Mouse (Mus musculus): ENCODE data around the gene Hspbp1. TPM values are rescaled to one million over a fixed set of nuclear protein-coding genes. Genes with fewer than 3 reads are reported as not detected.

Hspbp1 gene
- polyA plus RNA-seq, 1 experiment from 2014 or later: 81.5 TPM

DNA sequence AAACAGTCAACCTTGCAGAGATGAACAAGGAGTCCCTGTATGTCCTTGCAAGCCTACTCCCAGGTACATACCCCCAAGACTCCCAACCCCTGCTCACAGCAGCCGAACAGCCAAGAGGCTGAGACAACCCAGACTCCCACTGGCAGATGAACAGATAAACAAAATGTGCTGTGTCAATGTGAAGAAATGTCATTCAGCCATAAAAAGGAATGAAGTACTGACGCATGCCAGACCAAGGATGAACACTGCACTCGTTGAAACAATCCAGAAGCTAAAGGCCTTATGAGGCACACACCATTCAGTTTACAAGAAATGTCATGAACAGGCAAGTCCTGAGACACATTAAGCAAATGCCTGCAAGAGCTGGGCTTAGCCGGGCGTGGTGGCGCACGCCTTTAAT, 9.7 kb downstream of the Hspbp1 start:
- Histone ChIP-seq H3K4me1 (ENCODE audit: control insufficient read depth, insufficient read depth, low read length) (no peaks in the 10 kb centered on the region), H3K27me3 (ENCODE audit: control insufficient read depth, insufficient read depth, low read length) (no peaks in the 10 kb centered on the region), H3K9ac (ENCODE audit: low read depth, low read length) (no peak overlapping the region), H3K36me3 (ENCODE audit: control insufficient read depth, insufficient read depth, low read length) (peaks cover 7% of the 10 kb centered on the region), H3K9me3 (replicated peaks; ENCODE audit: control insufficient read depth, low read length) (no peaks in the 10 kb centered on the region), H3K27ac (ENCODE audit: low read depth, low read length) (no peak overlapping the region), H3K4me2 (no peak overlapping the region), H3K4me3 (ENCODE audit: low read depth, low read length) (no peak overlapping the region)
- 0 out of 2 replicates have a peak, but pooled peaks have one; percentile 3 for ATAC-seq (replicated peaks; ENCODE audit: insufficient number of reproducible peaks, low FRiP score, low TSS enrichment)
- WGBS (ENCODE audit: insufficient replicate concordance): 71% methylated on average over 7 of the region's 7 CpGs

DNA sequence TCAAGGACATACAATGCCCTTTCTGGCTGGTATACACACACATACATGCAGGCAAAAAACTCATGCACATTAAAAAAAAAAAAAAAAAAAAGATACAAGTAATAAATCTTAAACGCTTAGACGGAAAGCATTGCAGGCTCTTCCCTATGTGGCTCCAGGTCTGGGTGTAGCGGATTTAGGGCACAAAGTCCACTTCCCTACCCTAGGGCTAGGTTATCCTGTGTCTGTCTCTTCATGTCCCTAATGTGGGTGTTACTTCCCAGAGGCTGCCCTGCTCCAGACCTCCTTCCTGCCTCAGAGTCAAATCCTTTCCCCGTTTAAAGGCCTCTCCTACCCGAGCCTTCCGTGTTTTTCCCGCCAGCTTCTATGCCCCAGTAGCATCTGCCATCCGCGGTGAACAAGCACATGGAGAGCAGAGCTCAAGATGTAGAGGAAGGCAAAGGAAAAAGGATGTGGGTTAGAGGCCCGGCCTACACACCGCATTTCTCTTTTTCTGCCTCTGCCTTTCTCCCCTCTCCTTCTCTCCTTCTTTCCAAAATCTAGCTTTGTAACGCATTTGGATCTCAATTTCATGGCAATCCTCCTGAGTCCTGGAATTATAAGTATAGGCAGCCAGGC, 10.6 kb downstream of the Hspbp1 start:
- Histone ChIP-seq H3K27me3 (ENCODE audit: control insufficient read depth, insufficient read depth, low read length) (no peaks in the 10 kb centered on the region), H3K4me3 (ENCODE audit: low read depth, low read length) (no peak overlapping the region), H3K4me2 (no peak overlapping the region), H3K4me1 (ENCODE audit: control insufficient read depth, insufficient read depth, low read length) (no peaks in the 10 kb centered on the region), H3K9me3 (replicated peaks; ENCODE audit: control insufficient read depth, low read length) (no peaks in the 10 kb centered on the region), H3K27ac (ENCODE audit: low read depth, low read length) (no peak overlapping the region), H3K36me3 (ENCODE audit: control insufficient read depth, insufficient read depth, low read length) (peaks cover 7% of the 10 kb centered on the region), H3K9ac (ENCODE audit: low read depth, low read length) (no peak overlapping the region)
- ATAC-seq (replicated peaks; ENCODE audit: insufficient number of reproducible peaks, low FRiP score, low TSS enrichment): no peak
- 90% methylated on average over 12 of the region's 12 CpGs for WGBS (ENCODE audit: insufficient replicate concordance)

DNA sequence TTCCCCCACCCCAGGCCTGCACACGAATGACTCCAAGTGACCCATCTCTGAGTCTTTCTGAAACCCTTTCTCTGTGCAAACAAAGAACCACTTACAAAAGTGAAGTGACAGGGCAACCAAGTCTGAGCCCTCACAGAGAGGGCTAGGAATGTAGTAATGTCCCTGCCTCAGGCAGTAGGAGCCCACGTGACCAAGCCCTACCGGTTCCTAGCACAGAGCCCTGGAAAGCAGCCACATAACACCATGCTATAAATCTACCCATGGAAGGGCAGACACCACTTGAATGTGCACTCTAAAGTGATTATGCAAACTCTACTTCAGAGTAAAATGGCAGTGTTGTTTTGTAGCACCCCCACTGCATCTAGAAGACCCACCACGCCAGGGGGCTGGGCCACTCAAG, 12.9 kb downstream of the Hspbp1 start:
- no peak overlapping the region for H3K4me3 ChIP-seq (ENCODE audit: low read depth, low read length)
- peaks cover 8% of the 10 kb centered on the region for H3K36me3 ChIP-seq (ENCODE audit: control insufficient read depth, insufficient read depth, low read length)
- H3K9me3 ChIP-seq (replicated peaks; ENCODE audit: control insufficient read depth, low read length): no peaks in the 10 kb centered on the region
- no peak for ATAC-seq (replicated peaks; ENCODE audit: insufficient number of reproducible peaks, low FRiP score, low TSS enrichment)
- H3K27me3 ChIP-seq (ENCODE audit: control insufficient read depth, insufficient read depth, low read length): no peaks in the 10 kb centered on the region
- no peaks in the 10 kb centered on the region for H3K4me1 ChIP-seq (ENCODE audit: control insufficient read depth, insufficient read depth, low read length)
- no peak overlapping the region for H3K9ac ChIP-seq (ENCODE audit: low read depth, low read length)
- 81% methylated on average over 4 of the region's 4 CpGs for whole genome bisulfite sequencing (ENCODE audit: insufficient replicate concordance)
- no peak overlapping the region for H3K27ac ChIP-seq (ENCODE audit: low read depth, low read length)
- H3K4me2 ChIP-seq: no peak overlapping the region

DNA sequence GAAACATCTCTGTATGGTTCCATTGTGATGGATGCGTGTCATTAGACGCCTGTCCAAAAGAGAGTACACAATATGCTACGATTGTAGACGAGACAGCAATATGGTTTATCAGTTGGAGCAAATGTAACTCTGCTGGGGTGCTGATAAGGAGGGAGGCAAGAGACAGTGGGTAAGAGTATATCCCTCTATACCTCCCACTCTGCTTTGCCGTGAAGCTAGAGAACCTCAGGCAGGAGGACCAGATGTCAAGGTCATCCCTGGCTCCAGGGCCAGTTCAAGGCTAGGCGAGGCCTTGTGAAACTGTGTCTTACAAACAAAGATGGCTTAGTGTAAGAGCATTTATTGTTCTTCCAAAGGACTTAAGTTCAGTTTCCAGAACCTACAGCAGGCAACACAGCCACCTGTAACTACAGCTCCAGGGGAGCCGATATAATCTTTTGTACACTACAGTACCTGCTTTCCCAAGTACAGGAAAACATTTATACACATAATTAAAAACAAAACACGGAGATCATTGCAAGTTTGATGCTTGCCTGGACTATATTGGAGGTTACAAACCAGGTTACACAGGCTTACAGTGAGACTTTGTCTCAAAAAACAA, 14.1 kb downstream of the Hspbp1 start:
- H3K9me3 ChIP-seq (replicated peaks; ENCODE audit: control insufficient read depth, low read length): no peaks in the 10 kb centered on the region
- peak; percentile 70; the same call in 1 of the 2 replicates for ATAC-seq (replicated peaks; ENCODE audit: insufficient number of reproducible peaks, low FRiP score, low TSS enrichment)
- no peak overlapping the region for H3K4me2 ChIP-seq
- H3K27ac ChIP-seq (ENCODE audit: low read depth, low read length): peak overlapping the region; percentile 7; the same call in 1 of the 2 replicates
- no peak overlapping the region for H3K4me3 ChIP-seq (ENCODE audit: low read depth, low read length)
- 81% methylated on average over 8 of the region's 8 CpGs for WGBS (ENCODE audit: insufficient replicate concordance)
- no peak overlapping the region for H3K9ac ChIP-seq (ENCODE audit: low read depth, low read length)
- peaks cover 14% of the 10 kb centered on the region for H3K36me3 ChIP-seq (ENCODE audit: control insufficient read depth, insufficient read depth, low read length)
- no peaks in the 10 kb centered on the region for H3K27me3 ChIP-seq (ENCODE audit: control insufficient read depth, insufficient read depth, low read length)
- H3K4me1 ChIP-seq (ENCODE audit: control insufficient read depth, insufficient read depth, low read length): no peaks in the 10 kb centered on the region

DNA sequence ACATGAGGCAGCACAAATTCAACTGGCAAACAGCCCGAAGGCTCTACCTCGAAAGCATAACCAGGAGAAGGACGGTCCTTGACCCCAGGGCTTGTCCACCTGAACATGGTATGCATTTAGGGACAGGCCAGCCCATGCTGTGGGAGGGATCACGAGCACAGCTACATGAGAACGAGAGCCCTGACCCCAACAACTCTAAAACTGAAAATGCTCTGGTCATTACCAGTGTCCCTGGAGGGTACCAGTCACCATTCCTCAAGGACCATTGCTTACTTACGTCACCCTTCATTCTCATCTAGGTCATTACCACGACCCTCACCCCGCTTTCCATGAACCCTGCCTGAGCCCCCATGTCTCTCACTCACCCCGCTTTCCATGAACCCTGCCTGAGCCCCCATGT, 15.7 kb downstream of the Hspbp1 start:
- ATAC-seq (replicated peaks; ENCODE audit: insufficient number of reproducible peaks, low FRiP score, low TSS enrichment): no peak
- no peaks in the 10 kb centered on the region for H3K9me3 ChIP-seq (replicated peaks; ENCODE audit: control insufficient read depth, low read length)
- H3K36me3 ChIP-seq (ENCODE audit: control insufficient read depth, insufficient read depth, low read length): peaks cover 20% of the 10 kb centered on the region
- WGBS (ENCODE audit: insufficient replicate concordance): 91% methylated on average over 9 of the region's 9 CpGs
- H3K4me2 ChIP-seq: no peak overlapping the region
- no peak overlapping the region for H3K4me3 ChIP-seq (ENCODE audit: low read depth, low read length)
- no peak overlapping the region for H3K27ac ChIP-seq (ENCODE audit: low read depth, low read length)
- no peaks in the 10 kb centered on the region for H3K4me1 ChIP-seq (ENCODE audit: control insufficient read depth, insufficient read depth, low read length)
- H3K9ac ChIP-seq (ENCODE audit: low read depth, low read length): no peak overlapping the region
- H3K27me3 ChIP-seq (ENCODE audit: control insufficient read depth, insufficient read depth, low read length): no peaks in the 10 kb centered on the region

DNA sequence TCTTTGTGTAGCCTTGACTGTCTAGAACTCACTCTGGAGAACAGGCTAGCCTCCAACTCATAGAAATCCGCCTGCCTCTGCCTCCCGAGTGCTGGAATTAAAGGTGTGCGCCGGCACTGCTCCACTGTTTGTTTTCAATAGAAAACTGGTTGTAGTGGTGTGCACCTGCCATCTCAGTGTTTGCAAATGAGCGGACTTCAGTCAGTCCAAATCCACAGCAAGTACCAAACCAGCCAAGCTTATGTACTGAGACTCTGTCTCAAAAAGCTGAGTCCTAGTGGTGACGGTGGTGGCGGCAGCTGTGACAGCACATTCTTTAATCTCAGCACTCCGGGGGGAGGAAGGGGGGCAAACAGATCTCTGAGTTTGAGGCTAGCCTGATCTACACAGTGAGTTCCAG, 16.4 kb downstream of the Hspbp1 start:
- H3K36me3 ChIP-seq (ENCODE audit: control insufficient read depth, insufficient read depth, low read length): peaks cover 20% of the 10 kb centered on the region

DNA sequence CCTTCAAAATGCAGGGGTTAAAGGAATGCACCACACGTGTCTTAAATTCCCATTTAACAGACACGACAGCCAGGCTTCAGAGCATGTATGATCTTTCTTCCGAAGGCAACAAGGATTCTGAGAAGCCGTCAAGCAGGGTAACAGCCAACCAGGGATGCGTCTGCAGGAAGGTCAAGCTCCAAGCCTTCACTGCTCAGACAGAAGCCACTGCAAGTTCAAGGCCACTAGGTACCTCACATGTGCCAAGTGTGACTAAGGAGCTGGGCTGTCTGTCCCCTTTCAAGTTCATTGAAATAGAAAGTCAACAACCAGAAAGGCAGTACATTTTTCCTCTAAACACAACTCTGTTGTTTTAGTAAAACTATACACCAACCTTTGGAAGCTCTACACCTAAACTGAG, 18.0 kb downstream of the Hspbp1 start:
- Histone ChIP-seq H3K36me3 (ENCODE audit: control insufficient read depth, insufficient read depth, low read length) (peaks cover 26% of the 10 kb centered on the region), H3K27me3 (ENCODE audit: control insufficient read depth, insufficient read depth, low read length) (no peaks in the 10 kb centered on the region), H3K27ac (ENCODE audit: low read depth, low read length) (no peak overlapping the region), H3K4me2 (no peak overlapping the region), H3K4me1 (ENCODE audit: control insufficient read depth, insufficient read depth, low read length) (no peaks in the 10 kb centered on the region), H3K9ac (ENCODE audit: low read depth, low read length) (no peak overlapping the region), H3K4me3 (ENCODE audit: low read depth, low read length) (no peak overlapping the region), H3K9me3 (replicated peaks; ENCODE audit: control insufficient read depth, low read length) (no peaks in the 10 kb centered on the region)
- ATAC-seq (replicated peaks; ENCODE audit: insufficient number of reproducible peaks, low FRiP score, low TSS enrichment): no peak
- 93% methylated on average over 5 of the region's 5 CpGs for WGBS (ENCODE audit: insufficient replicate concordance)

More for the DNA sequence above, 16.4 kb downstream of the Hspbp1 start:
- H3K27me3 ChIP-seq (ENCODE audit: control insufficient read depth, insufficient read depth, low read length): no peaks in the 10 kb centered on the region
- ATAC-seq (replicated peaks; ENCODE audit: insufficient number of reproducible peaks, low FRiP score, low TSS enrichment): no peak
- H3K27ac ChIP-seq (ENCODE audit: low read depth, low read length): no peak overlapping the region
- no peaks in the 10 kb centered on the region for H3K9me3 ChIP-seq (replicated peaks; ENCODE audit: control insufficient read depth, low read length)
- no peak overlapping the region for H3K4me2 ChIP-seq
- H3K4me3 ChIP-seq (ENCODE audit: low read depth, low read length): no peak overlapping the region
- no peaks in the 10 kb centered on the region for H3K4me1 ChIP-seq (ENCODE audit: control insufficient read depth, insufficient read depth, low read length)
- no peak overlapping the region for H3K9ac ChIP-seq (ENCODE audit: low read depth, low read length)
- WGBS (ENCODE audit: insufficient replicate concordance): 91% methylated on average over 8 of the region's 8 CpGs

DNA sequence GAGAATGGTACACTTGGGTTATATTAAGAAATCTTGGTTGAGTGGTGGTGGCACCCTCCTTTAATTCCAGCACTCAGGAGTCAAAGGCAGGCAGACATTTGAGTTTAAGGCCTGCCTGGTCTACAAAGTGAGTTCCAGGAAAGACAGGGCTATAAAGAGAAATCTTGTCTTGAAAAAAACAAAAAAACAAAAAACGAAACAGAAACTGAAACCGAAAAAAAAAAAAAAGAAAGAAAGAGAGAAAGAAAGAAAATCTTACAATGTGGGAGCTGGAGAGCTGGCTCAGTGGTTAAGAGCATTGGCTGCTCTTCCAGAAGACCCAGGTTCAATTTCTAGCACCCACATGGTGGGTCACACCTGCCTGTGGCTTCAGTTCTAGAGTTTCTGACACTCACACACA, 21.1 kb downstream of the Hspbp1 start:
- H3K4me3 ChIP-seq (ENCODE audit: low read depth, low read length): no peak overlapping the region
- no peaks in the 10 kb centered on the region for H3K27me3 ChIP-seq (ENCODE audit: control insufficient read depth, insufficient read depth, low read length)
- no peak overlapping the region for H3K4me2 ChIP-seq
- H3K9ac ChIP-seq (ENCODE audit: low read depth, low read length): no peak overlapping the region
- H3K4me1 ChIP-seq (ENCODE audit: control insufficient read depth, insufficient read depth, low read length): peaks cover 6% of the 10 kb centered on the region
- peaks cover 22% of the 10 kb centered on the region for H3K36me3 ChIP-seq (ENCODE audit: control insufficient read depth, insufficient read depth, low read length)
- WGBS (ENCODE audit: insufficient replicate concordance): 83% methylated on average over 2 of the region's 2 CpGs
- no peak for ATAC-seq (replicated peaks; ENCODE audit: insufficient number of reproducible peaks, low FRiP score, low TSS enrichment)
- no peak overlapping the region for H3K27ac ChIP-seq (ENCODE audit: low read depth, low read length)
- no peaks in the 10 kb centered on the region for H3K9me3 ChIP-seq (replicated peaks; ENCODE audit: control insufficient read depth, low read length)

DNA sequence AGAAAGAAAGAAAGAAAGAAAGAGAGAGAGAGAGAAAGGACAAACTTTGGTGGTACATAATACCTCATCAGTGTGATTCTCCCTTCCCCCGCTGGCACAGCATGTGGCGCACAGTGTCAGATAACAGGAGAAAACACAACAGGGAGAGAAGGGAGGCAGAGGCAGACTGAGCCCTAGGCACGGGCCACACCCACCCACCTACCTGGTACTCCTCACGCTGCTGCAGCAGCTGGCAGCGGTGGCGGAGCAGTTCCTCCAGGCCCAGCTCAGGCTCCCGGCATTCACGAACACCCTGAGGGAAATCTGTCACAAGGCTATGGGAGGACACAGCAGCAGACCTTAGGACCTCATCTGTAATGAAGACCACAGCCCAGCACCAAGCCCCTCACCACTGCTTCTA, 21.7 kb downstream of the Hspbp1 start:
- no peak overlapping the region for H3K27ac ChIP-seq (ENCODE audit: low read depth, low read length)
- no peak overlapping the region for H3K9ac ChIP-seq (ENCODE audit: low read depth, low read length)
- H3K36me3 ChIP-seq (ENCODE audit: control insufficient read depth, insufficient read depth, low read length): peaks cover 18% of the 10 kb centered on the region
- H3K4me2 ChIP-seq: no peak overlapping the region
- no peak for ATAC-seq (replicated peaks; ENCODE audit: insufficient number of reproducible peaks, low FRiP score, low TSS enrichment)
- H3K9me3 ChIP-seq (replicated peaks; ENCODE audit: control insufficient read depth, low read length): no peaks in the 10 kb centered on the region
- WGBS (ENCODE audit: insufficient replicate concordance): 61% methylated on average over 8 of the region's 8 CpGs
- peaks cover 6% of the 10 kb centered on the region for H3K4me1 ChIP-seq (ENCODE audit: control insufficient read depth, insufficient read depth, low read length)
- H3K4me3 ChIP-seq (ENCODE audit: low read depth, low read length): no peak overlapping the region
- no peaks in the 10 kb centered on the region for H3K27me3 ChIP-seq (ENCODE audit: control insufficient read depth, insufficient read depth, low read length)

Measured in heart, embryonic 11.5 days (tissue).